Mouse (Mus musculus): Measurements from ENCODE around the gene Ccdc85b. TPM values are rescaled to one million over a fixed set of nuclear protein-coding genes. Genes with fewer than 3 reads are reported as not detected.

Gene Ccdc85b
- polyA plus RNA-seq, 1 experiment from 2014 or later: 6.5 TPM

DNA sequence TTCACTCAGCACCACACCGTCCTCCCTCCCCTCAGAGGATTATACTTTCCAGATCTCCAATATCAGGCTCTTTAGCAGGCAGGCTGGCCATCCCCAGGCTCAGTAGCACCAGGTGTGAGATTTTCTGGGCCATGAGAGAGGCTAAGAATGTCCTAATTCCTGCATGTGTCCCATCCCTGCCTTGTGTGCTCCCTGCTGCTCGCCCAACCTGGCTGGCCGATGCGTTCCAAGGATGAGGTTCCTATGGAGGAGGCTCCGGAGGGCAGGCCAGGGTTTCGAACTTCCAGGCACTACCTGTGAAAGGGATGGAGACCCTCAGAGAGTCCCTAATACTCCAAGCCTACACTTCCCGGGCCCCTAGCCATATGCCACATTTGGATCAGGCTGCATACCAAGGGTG lies 28.1 kb upstream of the Ccdc85b start:
- 92% methylated on average over 7 of the region's 7 CpGs for WGBS
- no peak for ATAC-seq (replicated peaks; ENCODE audit: low FRiP score)
- no peak for DNase-seq (ENCODE audit: low spot score)
- Histone ChIP-seq H3K36me3 (ENCODE audit: control insufficient read depth, insufficient read depth, low read length) (no peaks in the 10 kb centered on the region; the same call in 1 of the 2 replicates), H3K27me3 (ENCODE audit: control insufficient read depth, insufficient read depth, low read length) (no peaks in the 10 kb centered on the region), H3K9ac (ENCODE audit: low read length) (no peak overlapping the region), H3K4me2 (ENCODE audit: low read depth, low read length, severe bottlenecking) (no peak overlapping the region), H3K9me3 (ENCODE audit: control insufficient read depth, low read length) (no peaks in the 10 kb centered on the region), H3K4me3 (ENCODE audit: low read depth, low read length) (no peak overlapping the region), H3K4me1 (replicated peaks; ENCODE audit: control insufficient read depth, insufficient read depth, low read length) (no peaks in the 10 kb centered on the region; the same call in 1 of the 2 replicates), H3K27ac (ENCODE audit: low read depth, low read length) (no peak overlapping the region)

DNA sequence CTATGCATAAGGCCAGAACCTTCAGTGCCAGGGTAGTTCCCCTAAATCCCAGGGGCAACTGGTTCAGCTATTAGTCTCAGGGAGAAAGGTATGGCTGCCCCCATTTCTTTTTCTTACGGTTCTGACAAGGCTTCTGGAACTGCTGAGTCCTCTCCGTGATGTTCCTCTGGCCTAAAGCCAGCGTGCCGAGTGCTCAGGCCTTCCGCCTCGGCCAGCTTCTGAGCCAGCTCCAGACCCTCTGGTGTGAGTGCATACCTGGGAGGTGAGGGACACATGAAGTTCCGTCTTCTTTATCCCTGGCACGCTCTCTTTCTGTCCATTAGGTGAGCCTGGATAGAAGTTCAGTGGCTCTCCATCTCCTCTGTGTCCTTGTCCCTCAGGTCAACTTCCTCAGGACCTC lies 27.7 kb upstream of the Ccdc85b start:
- no peak for ATAC-seq (replicated peaks; ENCODE audit: low FRiP score)
- 96% methylated on average over 8 of the region's 8 CpGs for WGBS
- Histone ChIP-seq H3K27me3 (ENCODE audit: control insufficient read depth, insufficient read depth, low read length) (no peaks in the 10 kb centered on the region), H3K4me1 (replicated peaks; ENCODE audit: control insufficient read depth, insufficient read depth, low read length) (no peaks in the 10 kb centered on the region; the same call in 1 of the 2 replicates), H3K27ac (ENCODE audit: low read depth, low read length) (no peak overlapping the region), H3K9me3 (ENCODE audit: control insufficient read depth, low read length) (no peaks in the 10 kb centered on the region), H3K4me3 (ENCODE audit: low read depth, low read length) (no peak overlapping the region), H3K9ac (ENCODE audit: low read length) (no peak overlapping the region), H3K36me3 (ENCODE audit: control insufficient read depth, insufficient read depth, low read length) (no peaks in the 10 kb centered on the region; the same call in 1 of the 2 replicates), H3K4me2 (ENCODE audit: low read depth, low read length, severe bottlenecking) (no peak overlapping the region)
- DNase-seq (ENCODE audit: low spot score): no peak

DNA sequence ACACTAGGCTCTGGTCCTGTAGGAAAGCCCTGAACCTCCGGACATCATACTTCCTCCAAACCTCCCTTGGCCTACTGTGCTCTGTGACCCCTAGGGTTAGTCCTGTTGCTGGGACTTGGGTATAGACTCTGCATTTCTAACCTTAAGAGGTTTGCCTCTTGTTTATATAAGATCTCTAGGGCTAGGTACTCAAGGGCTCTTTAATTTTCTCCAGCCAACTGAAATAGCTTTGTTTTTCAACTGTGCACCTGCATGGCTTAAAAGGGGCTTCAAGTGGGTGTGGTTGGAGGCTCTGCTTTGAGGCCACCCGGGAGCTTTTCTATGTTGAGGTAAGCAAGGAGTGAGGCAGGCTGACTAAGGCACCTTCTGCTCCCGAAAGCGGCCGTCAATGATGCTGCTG lies 26.8 kb upstream of the Ccdc85b start:
- 93% methylated on average over 5 of the region's 5 CpGs for WGBS
- Histone ChIP-seq H3K36me3 (ENCODE audit: control insufficient read depth, insufficient read depth, low read length) (no peaks in the 10 kb centered on the region; the same call in 1 of the 2 replicates), H3K27me3 (ENCODE audit: control insufficient read depth, insufficient read depth, low read length) (no peaks in the 10 kb centered on the region), H3K4me3 (ENCODE audit: low read depth, low read length) (no peak overlapping the region), H3K27ac (ENCODE audit: low read depth, low read length) (no peak overlapping the region), H3K9me3 (ENCODE audit: control insufficient read depth, low read length) (no peaks in the 10 kb centered on the region), H3K4me2 (ENCODE audit: low read depth, low read length, severe bottlenecking) (no peak overlapping the region), H3K9ac (ENCODE audit: low read length) (no peak overlapping the region), H3K4me1 (replicated peaks; ENCODE audit: control insufficient read depth, insufficient read depth, low read length) (no peaks in the 10 kb centered on the region; the same call in 1 of the 2 replicates)
- ATAC-seq (replicated peaks; ENCODE audit: low FRiP score) (no peak), DNase-seq (ENCODE audit: low spot score) (no peak)

DNA sequence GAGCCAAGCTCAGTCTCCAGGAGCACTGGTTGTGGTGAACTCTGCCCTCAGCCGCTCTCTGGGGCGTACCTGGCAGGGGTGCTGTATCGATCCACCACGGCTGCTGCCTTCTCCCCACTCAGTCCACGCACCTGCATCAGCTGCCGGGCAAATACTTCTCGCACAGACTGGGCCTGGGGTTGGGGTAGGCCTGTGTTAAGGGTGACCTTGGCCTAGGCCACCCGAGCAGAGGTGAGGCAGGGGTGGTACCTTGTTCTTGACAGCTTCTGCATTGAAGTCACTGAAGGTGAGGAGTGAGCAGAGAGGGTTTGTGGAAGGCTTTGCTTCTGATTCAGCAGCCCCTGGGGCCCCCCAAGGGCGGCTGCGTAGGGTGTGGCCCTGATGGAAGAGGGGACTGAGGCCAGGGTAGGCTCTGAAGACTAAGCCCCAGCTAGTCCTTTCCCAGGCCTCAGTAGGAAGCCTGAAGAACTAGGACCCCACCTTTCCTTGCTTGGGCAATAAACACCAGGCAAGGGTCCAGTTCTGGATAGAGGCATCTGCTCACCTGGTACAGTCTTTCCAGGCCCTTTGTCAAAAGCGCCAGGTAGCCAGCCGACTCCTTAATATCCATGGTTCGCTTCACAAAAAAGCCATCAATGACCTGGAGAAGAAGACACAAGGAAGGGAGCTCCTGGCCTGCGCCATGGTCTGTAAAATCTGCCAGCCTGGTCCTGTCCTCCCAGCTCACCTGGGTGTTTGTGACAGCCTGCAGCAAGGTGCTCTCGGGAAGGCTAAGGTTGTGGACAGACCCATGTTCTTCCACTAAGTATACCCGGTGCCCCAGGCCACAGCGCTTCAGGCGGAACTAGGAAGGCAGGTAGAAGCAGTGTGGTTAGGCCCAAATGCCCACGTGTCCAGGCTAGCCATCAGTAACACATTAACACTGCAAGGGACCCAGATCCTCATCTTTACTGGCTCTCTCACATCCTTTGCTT lies 26.0 kb upstream of the Ccdc85b start:
- Histone ChIP-seq H3K4me1 (replicated peaks; ENCODE audit: control insufficient read depth, insufficient read depth, low read length) (no peaks in the 10 kb centered on the region; the same call in 1 of the 2 replicates), H3K27ac (ENCODE audit: low read depth, low read length) (no peak overlapping the region), H3K9ac (ENCODE audit: low read length) (no peak overlapping the region), H3K4me2 (ENCODE audit: low read depth, low read length, severe bottlenecking) (no peak overlapping the region), H3K4me3 (ENCODE audit: low read depth, low read length) (no peak overlapping the region), H3K9me3 (ENCODE audit: control insufficient read depth, low read length) (no peaks in the 10 kb centered on the region), H3K36me3 (ENCODE audit: control insufficient read depth, insufficient read depth, low read length) (no peaks in the 10 kb centered on the region; the same call in 1 of the 2 replicates), H3K27me3 (ENCODE audit: control insufficient read depth, insufficient read depth, low read length) (no peaks in the 10 kb centered on the region)
- ATAC-seq (replicated peaks; ENCODE audit: low FRiP score): no peak
- 96% methylated on average over 19 of the region's 19 CpGs for WGBS
- no peak for DNase-seq (ENCODE audit: low spot score)

GRCm38 (mm10) chr19:5481398-5481797 lies 23.7 kb upstream of the Ccdc85b start:
- H3K9ac ChIP-seq (ENCODE audit: low read length): no peak overlapping the region
- H3K36me3 ChIP-seq (ENCODE audit: control insufficient read depth, insufficient read depth, low read length): no peaks in the 10 kb centered on the region; the same call in 1 of the 2 replicates
- 89% methylated on average over 10 of the region's 10 CpGs for WGBS
- H3K4me2 ChIP-seq (ENCODE audit: low read depth, low read length, severe bottlenecking): no peak overlapping the region
- H3K4me3 ChIP-seq (ENCODE audit: low read depth, low read length): no peak overlapping the region
- no peaks in the 10 kb centered on the region for H3K9me3 ChIP-seq (ENCODE audit: control insufficient read depth, low read length)
- no peak overlapping the region for H3K27ac ChIP-seq (ENCODE audit: low read depth, low read length)
- no peaks in the 10 kb centered on the region for H3K4me1 ChIP-seq (replicated peaks; ENCODE audit: control insufficient read depth, insufficient read depth, low read length)
- H3K27me3 ChIP-seq (ENCODE audit: control insufficient read depth, insufficient read depth, low read length): no peaks in the 10 kb centered on the region
- DNase-seq (ENCODE audit: low spot score) (no peak), ATAC-seq (replicated peaks; ENCODE audit: low FRiP score) (no peak)

DNA sequence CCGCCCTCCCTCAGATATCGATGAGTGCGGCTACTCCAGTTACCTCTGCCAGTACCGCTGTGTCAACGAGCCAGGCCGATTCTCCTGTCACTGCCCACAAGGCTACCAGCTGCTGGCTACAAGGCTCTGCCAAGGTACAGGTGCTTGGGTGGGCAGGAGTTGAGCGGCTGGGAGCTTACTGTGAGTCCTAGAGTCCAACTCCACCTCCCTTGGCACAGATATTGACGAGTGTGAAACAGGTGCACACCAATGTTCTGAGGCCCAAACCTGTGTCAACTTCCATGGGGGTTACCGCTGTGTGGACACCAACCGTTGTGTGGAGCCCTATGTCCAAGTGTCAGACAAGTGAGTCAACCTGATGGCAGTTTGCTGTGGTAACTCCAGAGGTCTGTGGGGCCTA lies 22.3 kb upstream of the Ccdc85b start:
- H3K36me3 ChIP-seq (ENCODE audit: control insufficient read depth, insufficient read depth, low read length): no peaks in the 10 kb centered on the region; the same call in 1 of the 2 replicates
- DNase-seq (ENCODE audit: low spot score): no peak
- H3K27ac ChIP-seq (ENCODE audit: low read depth, low read length): no peak overlapping the region

GRCm38 (mm10) chr19:5477668-5478300 lies 20.1 kb upstream of the Ccdc85b start:
- no peak for ATAC-seq (replicated peaks; ENCODE audit: low FRiP score)
- 91% methylated on average over 18 of the region's 18 CpGs for WGBS
- H3K4me3 ChIP-seq (ENCODE audit: low read depth, low read length): no peak overlapping the region

More for the DNA sequence above, 22.3 kb upstream of the Ccdc85b start:
- H3K4me1 ChIP-seq (replicated peaks; ENCODE audit: control insufficient read depth, insufficient read depth, low read length): peaks cover 5% of the 10 kb centered on the region; the same call in 1 of the 2 replicates
- ATAC-seq (replicated peaks; ENCODE audit: low FRiP score): no peak
- no peak overlapping the region for H3K4me3 ChIP-seq (ENCODE audit: low read depth, low read length)
- H3K4me2 ChIP-seq (ENCODE audit: low read depth, low read length, severe bottlenecking): no peak overlapping the region
- no peak overlapping the region for H3K9ac ChIP-seq (ENCODE audit: low read length)
- no peaks in the 10 kb centered on the region for H3K27me3 ChIP-seq (ENCODE audit: control insufficient read depth, insufficient read depth, low read length)
- no peaks in the 10 kb centered on the region for H3K9me3 ChIP-seq (ENCODE audit: control insufficient read depth, low read length)
- WGBS: 95% methylated on average over 10 of the region's 10 CpGs

DNA sequence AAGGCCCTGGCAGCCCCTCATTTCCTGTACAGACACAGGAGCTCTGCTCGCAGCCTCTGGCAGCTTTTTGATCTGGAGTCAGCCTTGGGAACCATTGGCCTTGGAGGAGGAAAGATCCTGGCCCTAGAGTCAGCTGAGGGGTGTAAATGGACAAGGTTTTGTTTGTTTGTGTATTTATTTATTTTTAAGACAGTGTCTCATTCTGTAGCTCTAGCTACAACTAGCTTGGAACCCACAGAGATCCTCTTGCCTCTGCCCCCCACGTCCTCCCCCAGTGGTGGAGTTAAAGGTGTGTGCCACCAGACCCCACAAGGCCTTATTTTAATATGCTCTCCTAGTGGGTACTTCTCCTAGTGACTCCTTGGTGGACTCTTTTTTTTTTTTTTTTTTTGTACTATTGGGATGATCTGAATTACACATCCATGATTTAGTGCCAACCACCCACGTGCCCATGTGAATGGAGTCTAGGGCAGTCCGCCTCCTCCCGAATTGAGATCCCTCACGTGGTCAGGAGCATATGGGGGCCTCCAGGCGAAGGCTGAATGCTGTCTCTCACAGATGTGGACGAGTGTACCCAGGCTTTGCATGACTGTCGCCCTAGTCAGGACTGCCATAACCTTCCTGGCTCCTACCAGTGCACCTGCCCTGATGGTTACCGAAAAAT lies 19.4 kb upstream of the Ccdc85b start:
- DNase-seq (ENCODE audit: low spot score) (no peak), ATAC-seq (replicated peaks; ENCODE audit: low FRiP score) (no peak)
- 85% methylated on average over 10 of the region's 10 CpGs for WGBS
- H3K27ac ChIP-seq (ENCODE audit: low read depth, low read length): no peak overlapping the region
- H3K4me2 ChIP-seq (ENCODE audit: low read depth, low read length, severe bottlenecking): no peak overlapping the region
- peaks cover 11% of the 10 kb centered on the region; the same call in 1 of the 2 replicates for H3K4me1 ChIP-seq (replicated peaks; ENCODE audit: control insufficient read depth, insufficient read depth, low read length)
- no peak overlapping the region for H3K4me3 ChIP-seq (ENCODE audit: low read depth, low read length)
- no peaks in the 10 kb centered on the region for H3K27me3 ChIP-seq (ENCODE audit: control insufficient read depth, insufficient read depth, low read length)
- H3K9ac ChIP-seq (ENCODE audit: low read length): no peak overlapping the region
- no peaks in the 10 kb centered on the region for H3K9me3 ChIP-seq (ENCODE audit: control insufficient read depth, low read length)
- H3K36me3 ChIP-seq (ENCODE audit: control insufficient read depth, insufficient read depth, low read length): no peaks in the 10 kb centered on the region

More at GRCm38 (mm10) chr19:5477668-5478300, 20.1 kb upstream of the Ccdc85b start:
- Histone ChIP-seq H3K4me1 (replicated peaks; ENCODE audit: control insufficient read depth, insufficient read depth, low read length) (peaks cover 11% of the 10 kb centered on the region; the same call in 1 of the 2 replicates), H3K9ac (ENCODE audit: low read length) (no peak overlapping the region), H3K27ac (ENCODE audit: low read depth, low read length) (no peak overlapping the region), H3K36me3 (ENCODE audit: control insufficient read depth, insufficient read depth, low read length) (no peaks in the 10 kb centered on the region), H3K27me3 (ENCODE audit: control insufficient read depth, insufficient read depth, low read length) (no peaks in the 10 kb centered on the region), H3K9me3 (ENCODE audit: control insufficient read depth, low read length) (no peaks in the 10 kb centered on the region), H3K4me2 (ENCODE audit: low read depth, low read length, severe bottlenecking) (no peak overlapping the region)
- no peak for DNase-seq (ENCODE audit: low spot score)
